Mouse (Mus musculus): ENCODE data around the gene Gas8. TPM values are rescaled to one million over a fixed set of nuclear protein-coding genes. Genes with fewer than 3 reads are reported as not detected.
"Not testable (repeated sequence)": the region's sequence is repeated elsewhere in the genome, so short reads cannot be mapped to it uniquely, and the experiment has no call there.

The Gas8 gene
- polyA plus RNA-seq, 1 experiment from 2014 or later, result 30.6 TPM

- no peaks in the 10 kb centered on the region for H3K27me3 ChIP-seq (ENCODE audit: insufficient read depth, low read length)
- no peak overlapping the region for H3K4me3 ChIP-seq (ENCODE audit: low read depth, low read length)
- no peak overlapping the region for H3K9ac ChIP-seq
- TF ChIP-seq CTCF (IDR thresholded peaks at IDR 0.05; ENCODE audit: low read depth), result no peak
- H3K36me3 ChIP-seq (ENCODE audit: insufficient read depth), result peaks cover 52% of the 10 kb centered on the region
- 86% methylated on average over 9 of the region's 9 CpGs for WGBS
- no peaks in the 10 kb centered on the region for H3K9me3 ChIP-seq (ENCODE audit: low read depth, low read length)
- H3K27ac ChIP-seq (ENCODE audit: low read depth), result no peak overlapping the region
- no peaks in the 10 kb centered on the region for H3K4me1 ChIP-seq (ENCODE audit: insufficient read depth)
- no peak overlapping the region for H3K4me2 ChIP-seq
- no peak for DNase-seq
- no peak for ATAC-seq (ENCODE audit: insufficient read depth)
These were observed 17.8 kb downstream of the Gas8 start for GRCm38 (mm10) chr8:123536242-123536989.

- no peaks in the 10 kb centered on the region for H3K4me1 ChIP-seq (ENCODE audit: insufficient read depth)
- H3K4me3 ChIP-seq (ENCODE audit: low read depth, low read length), result no peak overlapping the region
- WGBS, result 29% methylated on average over 10 of the region's 10 CpGs
- H3K36me3 ChIP-seq (ENCODE audit: insufficient read depth), result peaks cover 46% of the 10 kb centered on the region
- no peaks in the 10 kb centered on the region for H3K9me3 ChIP-seq (ENCODE audit: low read depth, low read length)
- H3K4me2 ChIP-seq, result no peak overlapping the region
- DNase-seq (no peak), ATAC-seq (ENCODE audit: insufficient read depth) (no peak)
- no peaks in the 10 kb centered on the region for H3K27me3 ChIP-seq (ENCODE audit: insufficient read depth, low read length)
- H3K9ac ChIP-seq, result no peak overlapping the region
- no peak for TF ChIP-seq CTCF (IDR thresholded peaks at IDR 0.05; ENCODE audit: low read depth)
- H3K27ac ChIP-seq (ENCODE audit: low read depth), result no peak overlapping the region
These were observed 18.4 kb downstream of the Gas8 start for GRCm38 (mm10) chr8:123536990-123537380.

GRCm38 (mm10) chr8:123537641-123538040, 19.0 kb downstream of the Gas8 start:
- not testable (repeated sequence) for H3K27me3 ChIP-seq (ENCODE audit: insufficient read depth, low read length); ATAC-seq (ENCODE audit: insufficient read depth); H3K4me1 ChIP-seq (ENCODE audit: insufficient read depth); H3K9ac ChIP-seq; H3K9me3 ChIP-seq (ENCODE audit: low read depth, low read length); H3K4me3 ChIP-seq (ENCODE audit: low read depth, low read length); H3K4me2 ChIP-seq; DNase-seq; H3K27ac ChIP-seq (ENCODE audit: low read depth)
- peaks cover 40% of the 10 kb centered on the region for H3K36me3 ChIP-seq (ENCODE audit: insufficient read depth)
- WGBS, result 69% methylated on average over 2 of the region's 14 CpGs

- no CpG with 5 or more reads among the region's 45 CpGs for WGBS
- H3K9me3 ChIP-seq (ENCODE audit: low read depth, low read length); H3K4me1 ChIP-seq (ENCODE audit: insufficient read depth); ATAC-seq (ENCODE audit: insufficient read depth); H3K27me3 ChIP-seq (ENCODE audit: insufficient read depth, low read length); H3K4me3 ChIP-seq (ENCODE audit: low read depth, low read length); H3K9ac ChIP-seq; H3K27ac ChIP-seq (ENCODE audit: low read depth); H3K4me2 ChIP-seq; H3K36me3 ChIP-seq (ENCODE audit: insufficient read depth); DNase-seq: not testable (repeated sequence)
These were observed 45.6 kb downstream of the Gas8 start for GRCm38 (mm10) chr8:123564221-123564620.

GRCm38 (mm10) chr8:123575386-123575785, 56.8 kb downstream of the Gas8 start:
- H3K27me3 ChIP-seq (ENCODE audit: insufficient read depth, low read length); H3K9me3 ChIP-seq (ENCODE audit: low read depth, low read length); H3K4me1 ChIP-seq (ENCODE audit: insufficient read depth); H3K9ac ChIP-seq; ATAC-seq (ENCODE audit: insufficient read depth); H3K4me3 ChIP-seq (ENCODE audit: low read depth, low read length); H3K36me3 ChIP-seq (ENCODE audit: insufficient read depth); H3K27ac ChIP-seq (ENCODE audit: low read depth); H3K4me2 ChIP-seq; DNase-seq: not testable (repeated sequence)
- WGBS, result 76% methylated on average over 2 of the region's 10 CpGs

Other genes starting within 250 kb of the Gas8 start
- gene Fanca, start 200.3 kb upstream of the Gas8 start, polyA plus RNA-seq (2014; fragmentation: Nextera tagmentation; extraction: Ambion mirVana), result 40.0 and 41.6 TPM in 2 replicates
- 1.7 TPM in 2 replicates for gene Spire2, start 186.1 kb upstream of the Gas8 start, polyA plus RNA-seq (2014; fragmentation: Nextera tagmentation; extraction: Ambion mirVana)
- 144 and 146 TPM in 2 replicates for gene Tcf25, start 145.1 kb upstream of the Gas8 start, polyA plus RNA-seq (2014; fragmentation: Nextera tagmentation; extraction: Ambion mirVana)
- gene Mc1r, start 111.7 kb upstream of the Gas8 start, polyA plus RNA-seq (2014; fragmentation: Nextera tagmentation; extraction: Ambion mirVana), result not detected in 2 replicates
- gene Tubb3, start 107.4 kb upstream of the Gas8 start, polyA plus RNA-seq (2014; fragmentation: Nextera tagmentation; extraction: Ambion mirVana), result 1.7 and 3.0 TPM in 2 replicates
- 34.1 and 34.3 TPM in 2 replicates for gene Def8, start 95.3 kb upstream of the Gas8 start, polyA plus RNA-seq (2014; fragmentation: Nextera tagmentation; extraction: Ambion mirVana)
- gene Afg3l1, start 40.9 kb upstream of the Gas8 start, polyA plus RNA-seq (2014; fragmentation: Nextera tagmentation; extraction: Ambion mirVana), result 39.4 and 40.9 TPM in 2 replicates
- 2.2 and 3.4 TPM in 2 replicates for gene Dbndd1, start 3.4 kb upstream of the Gas8 start, polyA plus RNA-seq (2014; fragmentation: Nextera tagmentation; extraction: Ambion mirVana)
- 12.3 and 12.9 TPM in 2 replicates for gene Rhou, start 135.1 kb downstream of the Gas8 start, polyA plus RNA-seq (2014; fragmentation: Nextera tagmentation; extraction: Ambion mirVana)